Mouse (Mus musculus): ENCODE data around the gene Cib4. TPM values are rescaled to one million over a fixed set of nuclear protein-coding genes. Genes with fewer than 3 reads are reported as not detected.

Cib4 gene
- 1 to 10 TPM in 1 of 2 experiments, under 1 TPM in 1; 0.67 to 1.1 TPM for total RNA-seq (2021)
- long read RNA-seq, experiment 1, partial matches to known transcripts: 0 of 3 reads
- long read RNA-seq, experiment 1, other reads (novel, unspliced or antisense): 3 of 3 reads
- long read RNA-seq, experiment 2, partial matches to known transcripts: 0 of 1 reads
- long read RNA-seq, experiment 2, other reads (novel, unspliced or antisense): 1 of 1 reads

DNA sequence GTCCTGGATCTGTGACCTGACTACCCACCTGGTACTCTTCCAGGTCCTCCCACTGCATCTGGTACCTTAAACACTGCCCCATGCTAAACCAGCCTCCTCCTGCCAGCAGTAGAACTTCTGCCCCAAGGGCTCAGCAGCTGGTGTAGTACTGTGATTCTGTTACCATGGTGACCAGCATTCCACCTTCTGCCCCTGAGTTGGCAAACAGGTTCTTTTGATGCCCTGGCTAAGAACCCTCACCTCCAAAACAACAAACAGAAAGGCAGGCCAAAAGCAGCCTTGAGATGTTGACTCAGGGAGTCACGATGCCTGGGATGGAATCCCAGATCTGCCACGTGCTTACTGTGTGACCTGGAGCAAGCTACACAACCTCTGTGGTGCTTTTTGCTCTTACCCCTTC lies at the start of gene Cib4:
TSS of gene Cib4 (minus strand) at position 139 of the 400 bp plus-strand sequence.
- peak; percentile 47 for DNase-seq

DNA sequence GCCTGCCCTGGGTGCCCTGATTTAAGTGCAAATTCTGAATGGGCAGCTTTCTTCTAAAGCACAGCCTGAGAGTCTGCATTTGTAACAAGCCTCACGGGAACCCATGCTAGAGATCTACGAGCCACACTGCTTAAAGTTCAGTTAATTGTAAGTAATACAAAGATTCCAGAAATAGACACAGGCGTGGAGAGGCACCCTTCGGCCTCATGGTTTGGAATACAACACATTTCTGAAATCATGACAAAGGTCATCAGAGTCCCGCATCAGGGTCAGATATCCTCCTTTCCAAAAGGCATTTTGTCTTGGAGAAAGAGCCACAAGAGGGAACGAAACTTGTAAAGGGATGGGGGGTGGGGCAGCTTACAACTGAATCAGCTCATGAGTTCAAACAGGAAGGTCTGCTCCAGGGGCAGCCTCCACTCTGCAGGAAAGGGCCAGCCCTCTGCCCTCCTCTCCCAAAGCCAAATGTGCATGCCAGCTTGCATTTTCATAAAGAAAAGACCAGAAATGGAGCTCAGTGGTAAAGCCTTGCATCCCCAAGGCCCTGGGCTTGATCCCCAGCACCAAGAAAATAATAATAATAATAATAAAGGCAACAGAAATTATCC lies 49.4 kb upstream of the Cib4 start:
- DNase-seq: peak; percentile 63

GRCm38 (mm10) chr5:30593811-30594504 lies 48.3 kb upstream of the Cib4 start:
- peak; percentile 80 for DNase-seq

DNA sequence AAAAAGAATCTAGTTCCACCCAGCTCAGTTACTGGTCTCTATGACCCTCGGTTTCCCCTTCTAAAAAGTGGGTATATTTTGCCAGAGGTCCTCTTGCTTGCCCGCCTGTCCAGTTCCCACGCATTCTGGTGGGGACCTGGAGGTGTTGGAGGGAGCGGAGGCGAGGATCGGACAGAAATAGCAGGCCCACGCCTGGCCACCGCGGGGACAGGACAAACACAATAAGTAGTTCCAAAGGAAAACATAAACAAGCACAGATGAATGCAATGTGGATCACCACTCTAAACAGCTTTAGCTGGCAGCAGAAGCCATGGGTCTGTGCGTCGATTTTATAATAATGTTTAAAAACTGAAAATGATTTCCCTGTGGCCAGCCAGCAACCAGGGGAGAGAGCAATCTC lies 47.7 kb upstream of the Cib4 start:
- DNase-seq: peak; percentile 33

GRCm38 (mm10) chr5:30592279-30592980 lies 46.8 kb upstream of the Cib4 start:
- DNase-seq: peak; percentile 76

GRCm38 (mm10) chr5:30591786-30592185 lies 46.1 kb upstream of the Cib4 start:
- no peak for DNase-seq

- DNase-seq: peak; percentile 77
These were observed 45.6 kb upstream of the Cib4 start for GRCm38 (mm10) chr5:30591205-30591731.

GRCm38 (mm10) chr5:30590231-30590630 lies 44.6 kb upstream of the Cib4 start:
- DNase-seq: no peak

GRCm38 (mm10) chr5:30589546-30589945 lies 43.9 kb upstream of the Cib4 start:
- peak; percentile 80 for DNase-seq

DNA sequence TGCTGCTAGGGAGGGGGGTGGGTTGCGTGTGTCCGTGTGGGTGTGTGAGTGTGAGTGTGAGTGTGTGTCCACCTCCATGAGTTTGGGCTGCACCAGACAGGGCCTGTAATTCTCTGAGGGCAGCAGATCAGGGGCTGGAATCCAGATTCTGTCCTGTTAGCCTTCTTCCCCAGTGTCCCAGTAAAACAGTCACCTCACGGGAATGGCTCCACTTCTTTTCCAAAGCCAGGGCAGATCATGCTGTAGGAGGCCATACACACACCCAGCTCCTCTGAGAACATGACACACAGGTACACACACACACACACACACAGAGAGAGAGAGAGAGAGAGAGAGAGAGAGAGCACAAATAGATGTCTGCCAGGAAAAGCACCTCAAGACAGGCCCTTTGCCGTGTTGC lies 43.4 kb upstream of the Cib4 start:
- DNase-seq: no peak

- peak; percentile 81 for DNase-seq
These were observed 42.8 kb upstream of the Cib4 start for GRCm38 (mm10) chr5:30588301-30588968.

GRCm38 (mm10) chr5:30587681-30588300 lies 42.2 kb upstream of the Cib4 start, which contains the start of gene Kcnk3:
Gene Kcnk3 (plus strand): TSS chr5:30588170.
- DNase-seq: peak; percentile 95

DNA sequence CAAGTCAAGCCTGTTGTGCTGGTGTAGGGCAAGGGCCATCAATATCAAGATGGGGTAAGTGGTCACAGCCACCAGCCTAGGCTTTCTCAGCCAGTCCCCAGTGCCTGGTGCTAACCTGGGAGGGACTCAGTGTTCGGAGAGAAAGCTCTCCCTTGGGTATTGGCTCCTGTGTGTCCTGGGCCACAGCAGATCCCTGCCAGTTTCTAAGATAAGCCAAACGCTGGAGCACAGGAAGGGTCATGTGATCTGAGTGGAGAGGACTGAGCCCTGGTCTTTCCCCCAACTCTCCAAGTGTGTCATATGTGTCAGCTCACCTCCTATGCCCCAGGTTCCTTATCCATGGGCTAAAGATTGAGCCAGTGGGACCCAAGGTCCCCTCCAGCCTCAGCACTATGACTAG lies 41.5 kb upstream of the Cib4 start:
- DNase-seq: peak; percentile 72

GRCm38 (mm10) chr5:30586616-30587015 lies 41.0 kb upstream of the Cib4 start:
- DNase-seq: no peak

GRCm38 (mm10) chr5:30582017-30582416 lies 36.4 kb upstream of the Cib4 start:
- no peak for DNase-seq

- DNase-seq: no peak
These were observed 35.1 kb upstream of the Cib4 start for GRCm38 (mm10) chr5:30580725-30581124.

- no peak for DNase-seq
These were observed 32.9 kb upstream of the Cib4 start for GRCm38 (mm10) chr5:30578445-30579080.

DNA sequence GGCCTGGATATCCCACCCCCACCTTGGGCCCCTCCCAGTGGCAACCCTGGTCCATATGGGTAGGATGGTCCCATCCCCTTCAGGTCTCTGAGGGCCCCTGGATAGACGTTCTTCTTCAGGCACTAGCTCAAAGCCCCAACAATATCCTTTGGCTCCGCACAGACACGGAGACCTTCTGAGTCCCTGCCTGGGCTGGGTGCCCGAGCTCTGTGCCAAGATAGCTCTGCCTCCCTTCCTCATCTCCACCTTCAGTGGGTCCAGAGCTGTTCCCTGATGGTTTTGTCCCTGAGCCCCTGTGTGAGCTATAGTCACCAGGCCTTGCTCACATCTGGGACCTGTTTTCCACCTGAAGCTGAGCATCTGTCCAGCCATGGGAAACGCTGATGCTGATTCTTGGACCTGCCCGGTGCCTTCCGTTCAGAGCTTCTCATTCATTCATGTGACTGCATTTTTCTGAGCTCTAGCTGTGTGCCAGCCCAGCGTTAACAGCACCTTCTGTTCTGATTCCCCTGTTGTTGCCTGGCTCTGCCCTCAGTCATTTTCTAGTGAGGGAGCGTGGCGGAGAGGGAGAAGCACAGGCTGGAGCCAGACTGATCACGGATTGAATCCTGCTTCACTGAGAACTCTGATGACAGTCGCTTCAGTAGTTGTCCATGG lies 32.1 kb upstream of the Cib4 start:
- DNase-seq: peak; percentile 85

- DNase-seq: no peak
These were observed 31.6 kb upstream of the Cib4 start for GRCm38 (mm10) chr5:30577251-30577650.

GRCm38 (mm10) chr5:30576233-30576632 lies 30.6 kb upstream of the Cib4 start:
- DNase-seq: no peak

All from adrenal gland, postnatal 10 days (tissue).